Mouse (Mus musculus): Measurements from ENCODE around the gene Cnot10. TPM values are rescaled to one million over a fixed set of nuclear protein-coding genes. Genes with fewer than 3 reads are reported as not detected.

Gene Cnot10
- total RNA-seq, 2 experiments from 2014 or later = 36.6 to 60.1 TPM

GRCm38 (mm10) chr9:114650938-114651634, 11.1 kb upstream of the Cnot10 start:
- ATAC-seq (replicated peaks; ENCODE audit: poor library complexity, severe bottlenecking) = peak; percentile 91

- no peak for ATAC-seq (replicated peaks; ENCODE audit: poor library complexity, severe bottlenecking)
These were observed 9.4 kb upstream of the Cnot10 start for GRCm38 (mm10) chr9:114649371-114649770.

- 0 out of 2 replicates have a peak, but pooled peaks have one; percentile 48 for ATAC-seq (replicated peaks; ENCODE audit: poor library complexity, severe bottlenecking)
These were observed 8.5 kb upstream of the Cnot10 start for GRCm38 (mm10) chr9:114648472-114648871.

- no peak for ATAC-seq (replicated peaks; ENCODE audit: poor library complexity, severe bottlenecking)
These were observed 7.8 kb upstream of the Cnot10 start for GRCm38 (mm10) chr9:114647506-114648432.

- no peak for ATAC-seq (replicated peaks; ENCODE audit: poor library complexity, severe bottlenecking)
These were observed 6.8 kb upstream of the Cnot10 start for GRCm38 (mm10) chr9:114646556-114647505.

- no peak for ATAC-seq (replicated peaks; ENCODE audit: poor library complexity, severe bottlenecking)
These were observed 717 bp downstream of the Cnot10 start for GRCm38 (mm10) chr9:114639186-114639748.

GRCm38 (mm10) chr9:114636751-114637150, 3.2 kb downstream of the Cnot10 start:
- no peak for ATAC-seq (replicated peaks; ENCODE audit: poor library complexity, severe bottlenecking)

GRCm38 (mm10) chr9:114636150-114636549, 3.8 kb downstream of the Cnot10 start:
- ATAC-seq (replicated peaks; ENCODE audit: poor library complexity, severe bottlenecking) = no peak

GRCm38 (mm10) chr9:114632331-114632730, 7.7 kb downstream of the Cnot10 start:
- no peak for ATAC-seq (replicated peaks; ENCODE audit: poor library complexity, severe bottlenecking)

- ATAC-seq (replicated peaks; ENCODE audit: poor library complexity, severe bottlenecking) = no peak
These were observed 13.3 kb downstream of the Cnot10 start for GRCm38 (mm10) chr9:114626726-114627125.

GRCm38 (mm10) chr9:114624178-114624577, 15.8 kb downstream of the Cnot10 start:
- no peak for ATAC-seq (replicated peaks; ENCODE audit: poor library complexity, severe bottlenecking)

- no peak for ATAC-seq (replicated peaks; ENCODE audit: poor library complexity, severe bottlenecking)
These were observed 18.8 kb downstream of the Cnot10 start for GRCm38 (mm10) chr9:114621149-114621548.

GRCm38 (mm10) chr9:114614176-114614953, 25.6 kb downstream of the Cnot10 start:
- ATAC-seq (replicated peaks; ENCODE audit: poor library complexity, severe bottlenecking) = no peak

- ATAC-seq (replicated peaks; ENCODE audit: poor library complexity, severe bottlenecking) = peak; percentile 62
These were observed 27.0 kb downstream of the Cnot10 start for GRCm38 (mm10) chr9:114613026-114613425.

- no peak for ATAC-seq (replicated peaks; ENCODE audit: poor library complexity, severe bottlenecking)
These were observed 27.4 kb downstream of the Cnot10 start for GRCm38 (mm10) chr9:114612566-114612965.

GRCm38 (mm10) chr9:114610266-114610665, 29.7 kb downstream of the Cnot10 start:
- no peak for ATAC-seq (replicated peaks; ENCODE audit: poor library complexity, severe bottlenecking)

GRCm38 (mm10) chr9:114603876-114604540, 36.0 kb downstream of the Cnot10 start:
- no peak for ATAC-seq (replicated peaks; ENCODE audit: poor library complexity, severe bottlenecking)

GRCm38 (mm10) chr9:114601096-114601495, 38.9 kb downstream of the Cnot10 start:
- no peak for ATAC-seq (replicated peaks; ENCODE audit: poor library complexity, severe bottlenecking)

- peak; percentile 22; the same call in 1 of the 2 replicates for ATAC-seq (replicated peaks; ENCODE audit: poor library complexity, severe bottlenecking)
These were observed 55.0 kb downstream of the Cnot10 start for GRCm38 (mm10) chr9:114585017-114585345.
